Mouse (Mus musculus) kidney, postnatal 36 days (tissue): Measurements from ENCODE around the gene Barx1.
A peak's percentile ranks its signal among the peaks of the same experiment; 100 is the strongest.

Experiments
- DNase-seq, 2 experiments: peaks; one replicate each; pipeline ENCODE4 v3.0.0; 2021 to 2022; ENCODE audit warnings: mixed read lengths in 2 of 2

Gene Barx1

GRCm38 (mm10) chr13:48660221-48660734, 2.5 kb upstream of the Barx1 start:
- DNase-seq, result no peak

GRCm38 (mm10) chr13:48660741-48661140, 2.1 kb upstream of the Barx1 start:
- no peak for DNase-seq

- no peak for DNase-seq
These were observed 1.2 kb upstream of the Barx1 start for GRCm38 (mm10) chr13:48661561-48661960.

- no peak for DNase-seq
These were observed 601 bp downstream of the Barx1 start for GRCm38 (mm10) chr13:48663211-48663987.

- DNase-seq, result no peak
These were observed 1.2 kb downstream of the Barx1 start for GRCm38 (mm10) chr13:48663988-48664339.

GRCm38 (mm10) chr13:48664916-48665655, 2.3 kb downstream of the Barx1 start:
- no peak for DNase-seq

- no peak for DNase-seq
These were observed 3.1 kb downstream of the Barx1 start for GRCm38 (mm10) chr13:48665656-48666597.

- no peak for DNase-seq
These were observed 4.7 kb downstream of the Barx1 start for GRCm38 (mm10) chr13:48667461-48667860.

GRCm38 (mm10) chr13:48668091-48668975, 5.5 kb downstream of the Barx1 start:
- no peak for DNase-seq

- no peak for DNase-seq
These were observed 6.3 kb downstream of the Barx1 start for GRCm38 (mm10) chr13:48668976-48669534.

- no peak for DNase-seq
These were observed 9.6 kb downstream of the Barx1 start for GRCm38 (mm10) chr13:48672312-48672840.

GRCm38 (mm10) chr13:48674609-48675008, 11.8 kb downstream of the Barx1 start:
- DNase-seq, result no peak

- peak; percentile 41 to 70 for DNase-seq
These were observed 16.6 kb downstream of the Barx1 start for GRCm38 (mm10) chr13:48679351-48679750.

- no peak for DNase-seq
These were observed 23.9 kb downstream of the Barx1 start for GRCm38 (mm10) chr13:48686666-48687065.

GRCm38 (mm10) chr13:48691991-48692390, 29.2 kb downstream of the Barx1 start:
- no peak for DNase-seq

- no peak for DNase-seq
These were observed 31.6 kb downstream of the Barx1 start for GRCm38 (mm10) chr13:48694090-48695064.

GRCm38 (mm10) chr13:48706385-48706951, 43.7 kb downstream of the Barx1 start:
- no peak for DNase-seq

GRCm38 (mm10) chr13:48712675-48713074, 49.9 kb downstream of the Barx1 start:
- DNase-seq, result no peak

GRCm38 (mm10) chr13:48716075-48716474, 53.3 kb downstream of the Barx1 start:
- DNase-seq, result peak in 1 of 2 experiments; percentile 12
